Mouse (Mus musculus) embryonic facial prominence, embryonic 15.5 days (tissue): Measurements from ENCODE around the gene Tent5b. TPM values are rescaled to one million over a fixed set of nuclear protein-coding genes. Genes with fewer than 3 reads are reported as not detected.

Experiments
- ATAC-seq: fragments of 200-750 bp; cut with Nextera tagmentation; 2 replicates; pipeline ENCODE4 v1.8.0; 2017; ENCODE audit warnings: low read depth, moderate TSS enrichment; ENCODE audit not compliant: insufficient number of reproducible peaks, low FRiP score, low TSS enrichment
- H3K27ac ChIP-seq: fragments of 300-500 bp; sonication (generic); replicated peaks from 2 replicates; pipeline ENCODE4 v1.5.1; 2015; ENCODE audit warnings: mild to moderate bottlenecking, inconsistent platforms
- H3K27me3 ChIP-seq: fragments of 300-500 bp; sonication (generic); 2 replicates; pipeline ENCODE4 v1.6.1; 2015; ENCODE audit warnings: inconsistent platforms
- H3K36me3 ChIP-seq: fragments of 300-500 bp; sonication (generic); 2 replicates; pipeline ENCODE4 v1.6.1; 2015; ENCODE audit warnings: mild to moderate bottlenecking, inconsistent platforms
- H3K4me1 ChIP-seq: fragments of 300-500 bp; sonication (generic); 2 replicates; pipeline ENCODE4 v1.6.1; 2015; ENCODE audit warnings: inconsistent platforms
- H3K4me2 ChIP-seq: fragments of 300-500 bp; sonication (generic); replicated peaks from 2 replicates; pipeline ENCODE4 v1.6.1; 2015; ENCODE audit warnings: mild to moderate bottlenecking, inconsistent platforms
- H3K4me3 ChIP-seq: fragments of 300-500 bp; sonication (generic); replicated peaks from 2 replicates; pipeline ENCODE4 v1.5.1; 2015; ENCODE audit warnings: mild to moderate bottlenecking, inconsistent platforms
- H3K9ac ChIP-seq: fragments of 300-500 bp; sonication (generic); 2 replicates; pipeline ENCODE4 v1.6.1; 2015; ENCODE audit warnings: inconsistent platforms
- H3K9me3 ChIP-seq: fragments of 300-500 bp; sonication (generic); replicated peaks from 2 replicates; pipeline ENCODE4 v1.6.1; 2016; ENCODE audit warnings: inconsistent platforms
- WGBS: fragments of 180-500 bp; shearing (Covaris S2); methylation state at CpG from one replicate; pipeline ENCODE4 v1.1.7; 2015; 5-methylcytosine and 5-hydroxymethylcytosine counted together
- polyA plus RNA-seq: library from polyadenylated mRNA; unstranded; fragments of >200 nt; fragmentation: Nextera tagmentation; extraction: Ambion mirVana; gene quantifications from 2 replicates; pipeline ENCODE4 v1.2.1, GENCODE M21; 2015

The Tent5b gene
- 9.7 and 11.2 TPM in 2 replicates for polyA plus RNA-seq

GRCm38 (mm10) chr4:133479458-133480184 lies at the start of gene Tent5b:
Gene Tent5b, plus strand, starts transcription at chr4:133480132.
- 3% methylated on average over 29 of the region's 29 CpGs for WGBS

GRCm38 (mm10) chr4:133431508-133431907 lies 48.4 kb upstream of the Tent5b start:
- H3K9ac ChIP-seq = no peak overlapping the region
- no peaks in the 10 kb centered on the region for H3K36me3 ChIP-seq
- WGBS = 56% methylated on average over 6 of the region's 6 CpGs
- H3K4me3 ChIP-seq = no peak overlapping the region
- H3K4me1 ChIP-seq = peaks cover 9% of the 10 kb centered on the region; the same call in 1 of the 2 replicates
- H3K4me2 ChIP-seq = no peak overlapping the region
- no peaks in the 10 kb centered on the region for H3K27me3 ChIP-seq
- ATAC-seq = no peak
- H3K9me3 ChIP-seq = no peaks in the 10 kb centered on the region
- no peak overlapping the region for H3K27ac ChIP-seq

More at GRCm38 (mm10) chr4:133479458-133480184, at the start of gene Tent5b:
- H3K9me3 ChIP-seq = no peaks in the 10 kb centered on the region
- peak within 1 kb of the TSS; percentile 45 for H3K4me3 ChIP-seq
- no peak within 1 kb of the TSS for H3K27ac ChIP-seq
- peak within 1 kb of the TSS; percentile 61 for H3K4me2 ChIP-seq
- peak; percentile 97 for ATAC-seq
- peaks cover 22% of the 10 kb centered on the region for H3K4me1 ChIP-seq
- peak within 1 kb of the TSS; percentile 16 for H3K9ac ChIP-seq
- peaks cover 34% of the 10 kb centered on the region for H3K27me3 ChIP-seq
- no peaks in the 10 kb centered on the region for H3K36me3 ChIP-seq

- no peaks in the 10 kb centered on the region for H3K36me3 ChIP-seq
- 29% methylated on average over 17 of the region's 17 CpGs for WGBS
- H3K9ac ChIP-seq = no peak overlapping the region
- no peaks in the 10 kb centered on the region for H3K9me3 ChIP-seq
- no peaks in the 10 kb centered on the region for H3K27me3 ChIP-seq
- ATAC-seq = peak; percentile 34; the same call in 1 of the 2 replicates
- 0 out of 2 replicates have a peak, but pooled peaks cover 3% of the 10 kb centered on the region for H3K4me1 ChIP-seq
- no peak overlapping the region for H3K4me2 ChIP-seq
- H3K4me3 ChIP-seq = no peak overlapping the region
- H3K27ac ChIP-seq = no peak overlapping the region
These were observed 47.3 kb upstream of the Tent5b start for GRCm38 (mm10) chr4:133432560-133433171.

GRCm38 (mm10) chr4:133435921-133436320 lies 44.0 kb upstream of the Tent5b start:
- Histone ChIP-seq H3K9ac (no peak overlapping the region), H3K27ac (no peak overlapping the region), H3K27me3 (no peaks in the 10 kb centered on the region), H3K36me3 (no peaks in the 10 kb centered on the region), H3K4me3 (no peak overlapping the region), H3K4me1 (peaks cover 27% of the 10 kb centered on the region), H3K9me3 (no peaks in the 10 kb centered on the region), H3K4me2 (no peak overlapping the region)
- WGBS = 92% methylated on average over 11 of the region's 11 CpGs
- no peak for ATAC-seq

- WGBS = 4% methylated on average over 17 of the region's 17 CpGs
- H3K9ac ChIP-seq = no peak overlapping the region
- ATAC-seq = peak; percentile 87
- H3K27me3 ChIP-seq = no peaks in the 10 kb centered on the region
- H3K27ac ChIP-seq = peak overlapping the region; percentile 83
- H3K9me3 ChIP-seq = no peaks in the 10 kb centered on the region
- H3K4me3 ChIP-seq = peak overlapping the region; percentile 21
- peak overlapping the region; percentile 46 for H3K4me2 ChIP-seq
- no peaks in the 10 kb centered on the region for H3K36me3 ChIP-seq
- peaks cover 37% of the 10 kb centered on the region for H3K4me1 ChIP-seq
These were observed 40.2 kb upstream of the Tent5b start for GRCm38 (mm10) chr4:133439460-133440376.

- H3K36me3 ChIP-seq = no peaks in the 10 kb centered on the region
- H3K9ac ChIP-seq = no peak overlapping the region
- peak overlapping the region; percentile 21 for H3K4me3 ChIP-seq
- H3K4me1 ChIP-seq = peaks cover 37% of the 10 kb centered on the region
- ATAC-seq = peak; percentile 75; the same call in 1 of the 2 replicates
- H3K27me3 ChIP-seq = no peaks in the 10 kb centered on the region
- H3K9me3 ChIP-seq = no peaks in the 10 kb centered on the region
- H3K27ac ChIP-seq = peak overlapping the region; percentile 83
- 8% methylated on average over 6 of the region's 6 CpGs for WGBS
- H3K4me2 ChIP-seq = peak overlapping the region; percentile 46
These were observed 39.5 kb upstream of the Tent5b start for GRCm38 (mm10) chr4:133440377-133440795.

GRCm38 (mm10) chr4:133442194-133442593 lies 37.7 kb upstream of the Tent5b start:
- 34% methylated on average over 3 of the region's 3 CpGs for WGBS
- Histone ChIP-seq H3K27me3 (no peaks in the 10 kb centered on the region), H3K9ac (no peak overlapping the region), H3K4me3 (no peak overlapping the region), H3K36me3 (no peaks in the 10 kb centered on the region), H3K27ac (0 out of 2 replicates have a peak overlapping the region, but pooled peaks have one; percentile 28), H3K9me3 (no peaks in the 10 kb centered on the region), H3K4me2 (no peak overlapping the region), H3K4me1 (peaks cover 37% of the 10 kb centered on the region)
- ATAC-seq = no peak

GRCm38 (mm10) chr4:133443085-133443484 lies 36.8 kb upstream of the Tent5b start:
- H3K9ac ChIP-seq = no peak overlapping the region
- H3K27me3 ChIP-seq = no peaks in the 10 kb centered on the region
- H3K4me2 ChIP-seq = no peak overlapping the region
- H3K4me1 ChIP-seq = peaks cover 33% of the 10 kb centered on the region
- H3K9me3 ChIP-seq = no peaks in the 10 kb centered on the region
- peak overlapping the region; percentile 45 for H3K27ac ChIP-seq
- 60% methylated on average over 5 of the region's 5 CpGs for WGBS
- ATAC-seq = peak; percentile 44; the same call in 1 of the 2 replicates
- H3K36me3 ChIP-seq = no peaks in the 10 kb centered on the region
- no peak overlapping the region for H3K4me3 ChIP-seq

GRCm38 (mm10) chr4:133445727-133446126 lies 34.2 kb upstream of the Tent5b start:
- 87% methylated on average over 5 of the region's 5 CpGs for WGBS
- Histone ChIP-seq H3K4me2 (no peak overlapping the region), H3K9ac (no peak overlapping the region), H3K27ac (no peak overlapping the region), H3K9me3 (no peaks in the 10 kb centered on the region), H3K27me3 (no peaks in the 10 kb centered on the region), H3K36me3 (no peaks in the 10 kb centered on the region), H3K4me1 (peaks cover 26% of the 10 kb centered on the region), H3K4me3 (no peak overlapping the region)
- no peak for ATAC-seq

- H3K36me3 ChIP-seq = no peaks in the 10 kb centered on the region
- H3K9ac ChIP-seq = no peak overlapping the region
- no peak overlapping the region for H3K27ac ChIP-seq
- WGBS = 47% methylated on average over 5 of the region's 5 CpGs
- H3K27me3 ChIP-seq = no peaks in the 10 kb centered on the region
- H3K4me2 ChIP-seq = no peak overlapping the region
- no peak for ATAC-seq
- peaks cover 20% of the 10 kb centered on the region for H3K4me1 ChIP-seq
- H3K4me3 ChIP-seq = no peak overlapping the region
- no peaks in the 10 kb centered on the region for H3K9me3 ChIP-seq
These were observed 32.6 kb upstream of the Tent5b start for GRCm38 (mm10) chr4:133447366-133447765.

GRCm38 (mm10) chr4:133447967-133448366 lies 32.0 kb upstream of the Tent5b start:
- Histone ChIP-seq H3K27me3 (no peaks in the 10 kb centered on the region), H3K4me1 (peaks cover 18% of the 10 kb centered on the region), H3K4me3 (no peak overlapping the region), H3K36me3 (no peaks in the 10 kb centered on the region), H3K4me2 (no peak overlapping the region), H3K9me3 (no peaks in the 10 kb centered on the region), H3K9ac (no peak overlapping the region), H3K27ac (no peak overlapping the region)
- WGBS = 78% methylated on average over 11 of the region's 11 CpGs
- no peak for ATAC-seq
